Mouse (Mus musculus) liver, embryonic 14.5 days (tissue): ENCODE results near the gene Prss8. TPM values are rescaled to one million over a fixed set of nuclear protein-coding genes. Genes with fewer than 3 reads are reported as not detected.

ENCODE experiments used
- ATAC-seq: fragments of 200-750 bp; cut with Nextera tagmentation; 2 replicates; pipeline ENCODE4 v1.8.0; 2017; ENCODE audit warnings: moderate number of reproducible peaks, mild to moderate bottlenecking, moderate library complexity; ENCODE audit not compliant: insufficient read depth
- DNase-seq, 3 experiments: peaks; one replicate each; pipeline ENCODE4 v3.0.0-alpha.2; 2012 to 2013; ENCODE audit warnings: low read depth in 3 of 3, low spot score in 3 of 3
- H3K27ac ChIP-seq: fragments of 300-500 bp; sonication (generic); 2 replicates; pipeline ENCODE4 v1.5.1; 2014; ENCODE audit warnings: moderate library complexity, mild to moderate bottlenecking, control low read depth, inconsistent platforms
- H3K27me3 ChIP-seq: fragments of 300-500 bp; sonication (generic); 2 replicates; pipeline ENCODE4 v1.6.1; 2014; ENCODE audit warnings: mild to moderate bottlenecking, low read length, moderate library complexity; ENCODE audit not compliant: control insufficient read depth, insufficient read depth
- H3K36me3 ChIP-seq: fragments of 300-500 bp; sonication (generic); replicated peaks from 2 replicates; pipeline ENCODE4 v1.6.1; 2014; ENCODE audit warnings: low read depth; ENCODE audit not compliant: control insufficient read depth, insufficient read depth
- H3K4me1 ChIP-seq, 2 experiments: fragments of 200-500 bp in 1 of 2; fragments of 300-500 bp in 1 of 2; sonication (generic) in 1 of 2; replicated peaks; 2 replicates each; pipeline ENCODE4 v1.6.1; 2012 to 2014; ENCODE audit warnings: antibody characterized with exemption in 1 of 2, inconsistent platforms in 1 of 2, low read length in 1 of 2; ENCODE audit not compliant: control insufficient read depth in 2 of 2, insufficient read depth in 2 of 2
- H3K4me2 ChIP-seq: fragments of 300-500 bp; sonication (generic); 2 replicates; pipeline ENCODE4 v1.6.1; 2014; ENCODE audit warnings: low read depth, mild to moderate bottlenecking, control low read depth, moderate library complexity
- H3K4me3 ChIP-seq, 2 experiments: fragments of 200-500 bp in 1 of 2; fragments of 300-500 bp in 1 of 2; sonication (generic) in 1 of 2; 2 replicates each; pipeline ENCODE4 v1.5.1; 2012 to 2014; ENCODE audit warnings: low read depth in 2 of 2, low read length in 2 of 2, mild to moderate bottlenecking in 2 of 2, control low read depth in 1 of 2, inconsistent platforms in 1 of 2, moderate library complexity in 1 of 2; ENCODE audit not compliant: insufficient read depth in 1 of 2
- H3K9ac ChIP-seq: fragments of 300-500 bp; sonication (generic); replicated peaks from 2 replicates; pipeline ENCODE4 v1.6.1; 2014; ENCODE audit warnings: mild to moderate bottlenecking, control low read depth, moderate library complexity
- H3K9me3 ChIP-seq: fragments of 300-500 bp; sonication (generic); 2 replicates; pipeline ENCODE4 v1.6.1; 2016; ENCODE audit warnings: low read length, mixed read lengths; ENCODE audit not compliant: control insufficient read depth
- CTCF ChIP-seq: IDR thresholded peaks from 2 replicates; pipeline ENCODE4 v1.5.1; 2016; ENCODE audit warnings: antibody characterized with exemption, low read depth, control low read depth
- EP300 ChIP-seq: IDR thresholded peaks from 2 replicates; pipeline ENCODE4 v1.6.1; 2016; ENCODE audit warnings: antibody characterized with exemption, low read depth
- WGBS: fragments of 180-500 bp; shearing (Covaris S2); extraction: QIAGEN DNeasy Blood & Tissue Kit; methylation state at CpG from one replicate; pipeline ENCODE4 v1.1.7; 2014; ENCODE audit not compliant: insufficient replicate concordance; 5-methylcytosine and 5-hydroxymethylcytosine counted together
- polyA plus RNA-seq, 2 experiments: library from polyadenylated mRNA; depleted of rRNA in 1 of 2; stranded (reverse) in 1 of 2; unstranded in 1 of 2; fragments of >200 nt; fragmentation: Nextera tagmentation in 1 of 2; extraction: Ambion mirVana in 1 of 2; gene quantifications; 2 replicates each; pipeline versions ENCODE4 v1.2.1 to v1.2.3; 2012 to 2014

Gene Prss8
- polyA plus RNA-seq, 2 experiments: 8.3 to 9.8 TPM

DNA sequence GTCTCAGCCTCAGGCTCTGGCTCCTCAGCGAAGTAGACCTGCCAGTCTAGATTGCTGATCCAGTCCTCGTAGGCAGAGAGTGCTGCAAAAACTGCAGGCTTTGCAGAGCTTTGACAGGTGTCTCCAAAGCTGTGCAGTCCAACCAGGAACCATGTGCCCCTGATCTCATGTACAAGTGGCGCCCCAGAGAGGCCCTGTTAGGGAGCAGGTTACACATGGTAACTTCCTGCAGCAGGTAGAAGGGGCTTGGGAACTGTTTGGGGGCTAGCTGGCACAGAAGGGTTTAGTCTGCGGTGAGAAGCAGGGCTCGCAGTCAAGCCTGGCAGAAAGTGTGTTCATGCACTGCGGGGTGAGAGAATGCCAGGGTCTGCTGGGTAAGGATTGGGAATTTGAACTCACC is 43.4 kb downstream of the Prss8 start:
- ATAC-seq (no peak), DNase-seq (no peak)
- Histone ChIP-seq H3K4me2 (no peak overlapping the region), H3K27ac (no peak overlapping the region), H3K9me3 (peaks cover 6% of the 10 kb centered on the region), H3K36me3 (peaks cover 30% of the 10 kb centered on the region), H3K4me1 (no peaks in the 10 kb centered on the region), H3K9ac (no peak overlapping the region), H3K27me3 (no peaks in the 10 kb centered on the region), H3K4me3 (no peak overlapping the region)
- 83% methylated on average over 6 of the region's 6 CpGs for WGBS
- TF ChIP-seq CTCF (no peak), EP300 (no peak)

DNA sequence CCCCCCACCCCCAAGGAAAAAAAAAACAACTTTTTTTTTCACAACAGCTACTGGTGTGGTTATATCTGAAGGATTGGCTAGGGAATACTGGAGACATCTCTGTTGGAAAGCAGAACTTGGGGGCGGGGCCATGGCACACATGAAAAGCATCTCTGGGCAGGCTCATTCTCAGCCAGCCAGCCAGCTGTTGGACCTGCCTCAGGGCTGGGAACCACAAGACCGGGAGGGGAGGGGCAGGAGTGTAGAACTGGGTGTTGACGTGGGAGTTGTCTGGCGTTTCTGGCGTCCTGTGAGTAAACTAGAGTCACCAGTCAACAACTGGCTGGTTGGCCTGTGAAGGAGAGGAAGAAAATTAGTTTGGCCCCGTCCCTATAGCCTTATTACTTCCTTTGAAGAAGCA is 44.0 kb downstream of the Prss8 start:
- DNase-seq: no peak
- H3K4me1 ChIP-seq: no peaks in the 10 kb centered on the region
- H3K4me2 ChIP-seq: no peak overlapping the region
- peaks cover 11% of the 10 kb centered on the region for H3K9me3 ChIP-seq
- peaks cover 36% of the 10 kb centered on the region for H3K36me3 ChIP-seq
- H3K4me3 ChIP-seq: no peak overlapping the region
- no peak overlapping the region for H3K27ac ChIP-seq
- WGBS: 40% methylated on average over 6 of the region's 6 CpGs
- no peak overlapping the region for H3K9ac ChIP-seq
- ATAC-seq: no peak
- TF ChIP-seq CTCF: no peak
- TF ChIP-seq EP300: no peak
- no peaks in the 10 kb centered on the region for H3K27me3 ChIP-seq

DNA sequence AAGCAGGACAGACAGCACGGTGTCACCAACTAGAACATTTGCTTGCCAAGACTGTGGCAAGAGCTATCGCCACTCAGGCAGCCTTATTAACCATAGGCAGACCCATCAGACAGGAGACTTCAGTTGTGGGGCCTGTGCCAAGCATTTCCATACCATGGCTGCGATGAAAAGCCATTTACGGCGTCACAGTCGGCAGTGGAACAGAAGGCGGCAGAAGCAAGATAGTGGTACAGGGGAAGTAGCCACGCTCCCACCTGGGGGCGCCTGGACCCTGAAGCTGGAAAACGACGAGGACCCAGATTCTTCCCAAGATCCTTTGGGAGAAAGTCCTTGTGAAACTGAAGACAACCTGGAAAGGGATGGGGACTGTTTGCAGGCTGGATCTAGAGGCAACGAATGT is 49.5 kb downstream of the Prss8 start:
- ATAC-seq (no peak), DNase-seq (no peak)
- 88% methylated on average over 12 of the region's 12 CpGs for WGBS
- H3K4me2 ChIP-seq: no peak overlapping the region
- H3K4me3 ChIP-seq: no peak overlapping the region
- no peak for TF ChIP-seq CTCF
- TF ChIP-seq EP300: no peak
- H3K9me3 ChIP-seq: peaks cover 32% of the 10 kb centered on the region
- H3K27ac ChIP-seq: no peak overlapping the region
- H3K36me3 ChIP-seq: peaks cover 56% of the 10 kb centered on the region
- H3K4me1 ChIP-seq: peaks cover 2 to 3% of the 10 kb centered on the region in 2 experiments
- H3K27me3 ChIP-seq: no peaks in the 10 kb centered on the region
- H3K9ac ChIP-seq: no peak overlapping the region

DNA sequence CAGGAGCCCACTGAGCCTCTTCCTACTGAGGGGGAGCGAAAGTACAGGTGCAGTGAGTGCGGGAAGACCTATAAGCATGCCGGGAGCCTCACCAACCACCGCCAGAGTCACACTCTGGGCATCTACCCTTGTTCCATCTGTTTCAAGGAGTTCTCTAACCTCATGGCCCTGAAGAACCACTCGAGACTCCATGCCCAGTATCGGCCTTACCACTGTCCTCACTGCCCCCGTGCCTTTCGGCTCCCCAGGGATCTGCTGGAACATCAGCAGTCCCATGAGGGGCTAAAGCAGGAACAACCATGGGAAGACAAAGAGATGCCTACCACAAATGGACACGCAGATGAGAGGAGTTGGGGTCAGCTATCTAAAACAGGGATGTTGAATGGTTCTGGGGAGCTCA is 50.6 kb downstream of the Prss8 start:
- ATAC-seq: no peak
- H3K4me2 ChIP-seq: no peak overlapping the region
- H3K9ac ChIP-seq: no peak overlapping the region
- peaks cover 2% of the 10 kb centered on the region; the same call in 1 of the 2 replicates for H3K27me3 ChIP-seq
- 91% methylated on average over 9 of the region's 9 CpGs for WGBS
- no peak overlapping the region for H3K27ac ChIP-seq
- H3K4me3 ChIP-seq: no peak overlapping the region
- no peak for DNase-seq
- TF ChIP-seq EP300 (no peak), CTCF (no peak)
- peaks cover 32% of the 10 kb centered on the region for H3K9me3 ChIP-seq
- H3K36me3 ChIP-seq: peaks cover 56% of the 10 kb centered on the region
- peaks cover 7 to 8% of the 10 kb centered on the region in 2 experiments for H3K4me1 ChIP-seq

DNA sequence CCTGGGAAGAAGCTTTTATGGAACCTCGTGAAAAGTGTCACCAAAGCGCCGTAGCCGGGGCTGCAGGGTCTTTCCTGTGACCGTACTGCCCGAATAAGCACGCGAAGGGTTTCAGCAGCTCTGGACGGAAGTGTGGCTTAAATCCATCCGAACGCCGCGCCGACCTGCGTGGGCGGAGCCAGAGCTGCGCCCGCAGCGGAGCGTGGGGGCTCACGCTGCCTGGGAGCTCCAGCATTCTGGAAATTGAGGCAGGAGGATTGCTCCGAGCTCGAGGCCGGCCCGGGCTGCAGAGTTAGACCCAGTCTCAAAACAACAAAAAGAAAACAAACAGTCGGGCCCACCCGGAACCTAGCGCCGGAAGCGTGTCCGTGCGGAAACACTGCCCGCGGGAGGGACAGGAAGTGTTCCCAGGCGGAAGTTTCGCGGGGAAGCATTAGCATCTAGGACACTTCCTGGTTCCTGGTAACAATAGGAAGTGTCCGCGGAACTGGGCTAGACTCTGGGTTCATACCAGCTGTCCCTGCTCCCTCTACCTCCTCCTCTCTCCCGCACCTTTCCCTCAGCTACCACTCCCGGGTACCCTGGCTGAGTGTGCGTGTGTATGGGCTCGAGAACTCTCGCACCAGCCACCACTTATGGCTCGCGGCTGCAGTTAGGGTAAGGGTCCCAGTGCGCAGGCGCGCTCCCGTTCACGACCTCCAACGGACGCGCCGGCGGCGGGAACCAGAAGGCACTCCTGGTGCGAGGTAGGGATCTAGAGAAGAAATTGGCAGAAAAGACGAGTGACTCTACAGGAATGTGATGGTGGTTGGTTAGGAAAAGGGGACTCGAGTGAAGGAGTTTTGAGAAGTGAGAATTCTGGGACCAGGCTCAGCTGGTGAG is 53.2 kb downstream of the Prss8 start, which contains the start of gene Zfp668:
Gene Zfp668, minus strand, starts transcription at position 362 of the 882 bp plus-strand sequence.
- Histone ChIP-seq H3K27ac (peak within 1 kb of the TSS; percentile 83), H3K36me3 (peaks cover 35% of the 10 kb centered on the region), H3K27me3 (peaks cover 2% of the 10 kb centered on the region; the same call in 1 of the 2 replicates), H3K4me3 (peak within 1 kb of the TSS; percentile 87 to 90), H3K4me1 (peaks cover 13 to 16% of the 10 kb centered on the region in 2 experiments), H3K4me2 (peak within 1 kb of the TSS; percentile 98), H3K9me3 (peaks cover 26% of the 10 kb centered on the region), H3K9ac (peak within 1 kb of the TSS; percentile 88)
- TF ChIP-seq CTCF (no peak), EP300 (no peak)
- DNase-seq (peak; percentile 91 to 92 (median 91)), ATAC-seq (peak; percentile 75)
- WGBS: under 1% methylated on average over 60 of the region's 60 CpGs
